Mouse (Mus musculus) adrenal gland, postnatal 36 days (tissue): ENCODE measurements around the gene Rbms3. TPM values are rescaled to one million over a fixed set of nuclear protein-coding genes. Genes with fewer than 3 reads are reported as not detected.

Experiments
- DNase-seq, 2 experiments: peaks; one replicate each; pipeline ENCODE4 v3.0.0; 2021; ENCODE audit warnings: mixed read lengths in 1 of 2
- total RNA-seq, 2 experiments: library from RNA; stranded (reverse); gene quantifications; 2 replicates each; pipeline ENCODE4 v1.2.3; 2021

The Rbms3 gene
- total RNA-seq, 2 experiments from 2014 or later: 24.3 to 34.3 TPM

GRCm38 (mm10) chr9:116631816-116632215 lies 997.9 kb downstream of the Rbms3 start:
- DNase-seq: no peak

GRCm38 (mm10) chr9:116630805-116631204 lies 998.9 kb downstream of the Rbms3 start:
- DNase-seq: no peak

GRCm38 (mm10) chr9:116620434-116620833 lies 1009.3 kb downstream of the Rbms3 start:
- DNase-seq: no peak

DNA sequence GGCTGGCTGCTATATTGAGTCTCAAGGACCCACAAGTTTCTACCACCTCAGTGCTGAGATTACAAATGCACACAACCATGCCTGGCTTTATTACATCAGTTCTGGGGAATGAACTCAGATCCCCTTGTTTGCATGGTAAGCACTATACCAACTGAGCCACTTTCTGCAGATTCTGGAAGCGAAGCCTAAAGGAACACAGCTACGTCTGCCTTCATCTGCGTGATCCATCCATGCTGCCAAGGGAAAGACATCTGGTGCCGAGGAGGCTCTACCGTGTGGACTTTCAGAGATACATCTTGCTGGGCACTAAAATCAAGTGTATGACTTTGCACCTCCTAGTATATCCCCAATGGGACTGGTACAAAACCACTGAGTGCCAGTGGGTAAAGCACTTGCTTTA lies 1010.8 kb downstream of the Rbms3 start:
- DNase-seq: no peak

DNA sequence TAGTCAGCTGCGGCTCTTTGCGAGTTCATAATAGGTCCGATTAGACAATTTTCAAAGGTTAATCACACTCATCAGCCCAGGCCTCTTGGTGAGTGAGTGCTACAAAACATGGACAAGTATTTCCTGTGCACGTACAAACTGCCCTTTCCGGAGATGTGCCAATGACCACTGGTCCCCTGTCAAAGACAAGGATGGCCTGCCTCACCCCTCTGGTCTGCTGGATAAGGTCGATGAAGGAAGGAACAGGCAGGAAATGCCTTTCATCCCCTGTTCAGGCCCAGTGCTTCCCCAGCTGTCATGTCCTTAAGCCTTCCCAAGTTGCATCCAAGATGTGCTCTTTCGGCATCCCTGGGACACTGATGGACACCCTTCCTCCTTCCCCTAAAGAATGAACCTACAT lies 1016.4 kb downstream of the Rbms3 start:
- DNase-seq: no peak

- DNase-seq: no peak
Observed at GRCm38 (mm10) chr9:116596046-116596445, 1033.7 kb downstream of the Rbms3 start.

DNA sequence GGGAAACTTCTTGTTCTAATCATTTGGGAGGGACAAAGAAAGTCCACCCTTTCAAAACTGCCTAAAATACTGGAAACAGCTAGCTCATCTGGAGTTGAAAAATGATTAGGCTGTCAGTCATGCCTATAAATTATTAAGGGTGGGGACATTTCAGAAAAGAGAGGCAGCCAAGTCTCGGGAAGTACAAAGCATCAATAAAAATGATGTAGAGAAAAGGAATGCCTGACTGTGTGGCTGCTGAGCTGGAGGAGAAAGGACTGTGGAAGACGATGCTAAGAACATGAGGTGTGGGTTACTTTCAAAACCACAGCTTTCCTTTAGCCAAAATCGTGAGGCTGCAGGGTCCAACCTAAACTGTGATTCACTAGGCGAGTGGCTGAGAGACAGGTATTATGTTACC lies 1037.2 kb downstream of the Rbms3 start:
- no peak for DNase-seq

DNA sequence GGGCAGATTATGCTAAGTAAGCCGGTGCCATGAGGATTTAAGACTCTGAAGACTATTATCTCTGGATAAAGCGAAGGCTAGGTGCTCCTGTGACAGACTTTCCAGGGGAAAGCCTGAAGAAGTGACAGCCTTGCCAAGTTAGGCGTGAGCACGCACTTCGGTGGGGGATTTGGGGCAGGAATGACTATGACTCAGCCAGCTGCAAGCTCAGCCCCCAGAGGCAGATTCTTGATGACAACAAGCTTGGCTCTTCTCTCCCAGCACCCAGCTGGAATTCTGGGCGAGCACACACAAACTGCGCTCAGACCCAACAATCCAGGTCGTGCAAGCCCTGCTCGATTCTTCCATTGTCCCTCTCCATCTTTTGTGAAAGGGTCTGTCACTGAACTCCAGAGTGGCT lies 1038.6 kb downstream of the Rbms3 start:
- DNase-seq: no peak

GRCm38 (mm10) chr9:116569680-116570079 lies 1060.0 kb downstream of the Rbms3 start:
- DNase-seq: no peak

DNA sequence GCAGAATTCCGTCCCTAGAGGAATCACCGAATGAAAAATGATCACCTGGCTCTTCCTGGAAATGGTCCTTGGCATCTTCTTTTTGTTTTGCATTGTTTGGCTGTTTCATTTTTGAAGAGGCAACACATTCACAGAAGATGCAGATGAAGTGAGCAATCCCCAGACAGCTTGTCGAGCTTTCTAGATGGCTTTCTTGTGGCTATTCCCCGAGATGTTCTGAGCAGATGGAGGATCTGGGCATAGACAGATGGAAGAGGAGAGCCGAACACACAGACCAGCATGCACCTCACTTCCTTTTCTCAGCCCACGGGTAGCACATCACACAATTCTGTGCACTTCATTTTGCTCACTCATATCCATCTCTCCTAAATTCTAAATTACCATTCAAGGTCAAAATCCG lies 1063.0 kb downstream of the Rbms3 start:
- no peak for DNase-seq

GRCm38 (mm10) chr9:116557781-116558180 lies 1071.9 kb downstream of the Rbms3 start:
- no peak for DNase-seq

DNA sequence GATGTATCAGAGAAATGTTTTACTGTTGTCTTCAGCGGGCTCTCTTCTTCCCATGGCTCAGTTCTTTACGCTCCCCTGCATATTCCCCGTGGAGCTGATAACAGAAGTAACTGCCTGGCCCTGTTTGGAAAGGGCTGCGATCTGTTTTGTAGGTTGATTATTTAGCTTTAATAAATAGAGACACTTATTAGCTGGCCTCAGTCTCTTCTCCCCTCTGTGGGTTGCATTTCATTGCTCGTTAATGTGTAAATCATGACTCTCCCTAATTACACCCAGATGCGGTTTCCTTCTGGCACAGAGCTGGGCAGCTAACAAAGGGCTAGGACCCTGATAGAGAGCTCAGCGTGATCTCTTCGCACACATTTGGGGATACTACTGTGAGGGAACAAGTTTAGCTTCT lies 1073.1 kb downstream of the Rbms3 start:
- no peak for DNase-seq

GRCm38 (mm10) chr9:116553181-116553580 lies 1076.5 kb downstream of the Rbms3 start:
- DNase-seq: peak in 1 of 2 experiments; percentile 12

DNA sequence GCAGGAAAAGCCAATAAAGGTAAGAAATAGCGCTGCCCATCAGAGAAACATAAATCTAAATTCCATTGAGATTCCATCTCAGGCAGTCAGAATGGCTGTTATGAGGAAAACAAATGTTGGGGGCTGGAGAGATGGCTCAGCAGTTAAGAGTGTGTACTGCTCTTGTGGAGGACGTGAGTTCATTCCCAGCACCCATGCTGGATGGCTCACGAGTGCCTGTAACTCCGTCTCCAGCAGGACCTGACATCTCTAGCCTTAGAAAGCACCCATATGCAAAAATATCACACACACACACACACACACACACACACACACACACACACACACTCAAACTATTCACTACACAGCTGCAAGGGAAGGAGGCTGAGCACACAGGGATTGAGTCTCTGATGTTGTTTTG lies 1083.6 kb downstream of the Rbms3 start:
- DNase-seq: no peak

GRCm38 (mm10) chr9:116542793-116543192 lies 1086.9 kb downstream of the Rbms3 start:
- DNase-seq: no peak

DNA sequence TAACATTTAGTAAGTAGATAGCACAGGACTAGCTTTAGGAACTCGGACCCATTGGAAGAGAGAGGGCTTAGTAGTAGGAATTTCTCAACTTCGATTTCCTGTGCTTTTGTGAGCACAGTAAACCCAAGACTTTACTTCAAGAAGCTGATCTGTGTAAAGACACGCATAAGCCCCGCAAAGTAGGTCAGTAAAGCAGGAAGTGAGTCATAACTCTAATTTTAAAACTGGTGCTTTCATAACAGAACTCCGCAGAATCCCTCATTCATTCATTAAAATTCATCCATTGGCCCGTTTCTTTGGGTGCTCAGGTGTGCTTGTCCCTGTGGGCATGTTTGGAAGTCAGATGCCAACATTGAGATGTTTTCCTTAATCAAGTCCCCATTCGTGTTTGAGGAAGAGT lies 1087.7 kb downstream of the Rbms3 start:
- no peak for DNase-seq

DNA sequence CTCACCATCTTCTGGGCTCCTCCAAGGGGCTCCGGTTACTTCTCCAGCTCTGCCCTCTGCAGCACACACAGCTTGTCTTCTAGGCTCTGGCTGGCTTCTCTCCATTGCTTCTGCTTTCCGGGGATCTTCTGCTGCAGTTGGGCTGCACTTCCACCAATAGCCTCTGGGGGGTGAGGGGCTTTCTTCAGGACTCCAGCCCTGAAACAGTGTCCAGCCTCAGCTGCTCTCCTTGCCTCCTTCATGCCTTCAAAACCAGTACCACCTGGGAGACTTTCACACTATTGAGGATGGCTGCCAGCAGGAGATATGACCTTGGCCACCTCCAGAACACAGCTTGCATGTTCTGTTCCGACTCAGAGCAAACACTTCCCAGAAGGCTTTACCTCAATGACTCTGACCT lies 1094.0 kb downstream of the Rbms3 start:
- DNase-seq: peak; percentile 5 to 40

GRCm38 (mm10) chr9:116533381-116533780 lies 1096.3 kb downstream of the Rbms3 start:
- DNase-seq: no peak

- DNase-seq: no peak
Observed at GRCm38 (mm10) chr9:116531121-116531520, 1098.6 kb downstream of the Rbms3 start.

- no peak for DNase-seq
Observed at GRCm38 (mm10) chr9:116524386-116524785, 1105.3 kb downstream of the Rbms3 start.
